Mouse (Mus musculus) liver, postnatal 0 days (tissue): Measurements from ENCODE around the gene Det1.

Experiments
- CTCF ChIP-seq: sonication (generic); IDR thresholded peaks from 2 replicates; pipeline ENCODE4 v1.5.1; 2016; ENCODE audit warnings: antibody characterized with exemption, low read depth
- EP300 ChIP-seq: IDR thresholded peaks from 2 replicates; pipeline ENCODE4 v1.6.1; 2016; ENCODE audit warnings: antibody characterized with exemption, low read depth, mild to moderate bottlenecking

DNA sequence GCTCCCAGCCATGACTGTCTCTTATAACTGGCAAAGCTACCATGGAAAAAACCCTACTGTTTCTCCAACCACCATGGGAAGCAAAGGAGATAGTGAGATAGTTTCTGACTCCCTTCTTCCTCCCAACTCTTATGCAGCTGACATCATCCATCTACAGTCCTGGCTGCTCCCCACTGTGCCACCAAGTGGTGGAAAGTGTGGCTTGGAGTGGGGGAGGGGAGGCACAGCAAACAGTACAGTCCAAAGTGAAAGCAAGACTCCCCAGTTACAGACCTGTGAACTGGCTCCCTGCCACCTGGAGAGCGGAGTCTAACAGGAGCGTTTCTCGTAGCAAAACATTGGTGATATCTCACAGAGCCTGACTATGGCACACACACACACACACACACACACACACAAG is 43.2 kb downstream of the Det1 start:
- no peak for TF ChIP-seq EP300
- peak; percentile 60 for TF ChIP-seq CTCF
